Mouse (Mus musculus): Measurements from ENCODE around the gene Vsig10.

The Vsig10 gene

DNA sequence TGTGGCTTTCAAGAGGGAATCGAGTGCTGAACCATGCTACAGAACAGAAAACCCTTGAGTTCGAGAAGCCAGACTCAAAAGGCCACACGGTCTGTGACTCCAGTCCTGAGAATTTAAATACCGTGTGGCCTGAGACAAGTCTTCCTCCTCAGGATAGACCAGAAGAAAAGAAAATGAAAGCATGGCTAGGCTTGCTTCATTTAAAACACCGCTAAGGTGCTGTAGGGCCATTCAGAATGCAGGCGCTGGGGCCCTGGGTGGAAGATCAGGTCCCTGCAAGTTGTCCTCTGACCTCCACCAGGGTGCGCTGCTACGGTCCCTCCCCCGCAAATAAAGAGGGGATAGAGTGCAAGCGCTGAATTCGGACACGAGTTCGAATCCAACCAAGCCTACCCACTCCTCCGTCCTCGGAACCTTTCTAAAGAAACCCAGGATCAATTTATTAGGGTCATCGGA lies 69.4 kb downstream of the Vsig10 start:
- peak; percentile 34 for DNase-seq

- peak; percentile 93 for DNase-seq
These were observed 70.0 kb downstream of the Vsig10 start, which contains the start of gene Rfc5 for GRCm38 (mm10) chr5:117388877-117389276. Rfc5 (minus strand) TSS chr5:117389047.

DNA sequence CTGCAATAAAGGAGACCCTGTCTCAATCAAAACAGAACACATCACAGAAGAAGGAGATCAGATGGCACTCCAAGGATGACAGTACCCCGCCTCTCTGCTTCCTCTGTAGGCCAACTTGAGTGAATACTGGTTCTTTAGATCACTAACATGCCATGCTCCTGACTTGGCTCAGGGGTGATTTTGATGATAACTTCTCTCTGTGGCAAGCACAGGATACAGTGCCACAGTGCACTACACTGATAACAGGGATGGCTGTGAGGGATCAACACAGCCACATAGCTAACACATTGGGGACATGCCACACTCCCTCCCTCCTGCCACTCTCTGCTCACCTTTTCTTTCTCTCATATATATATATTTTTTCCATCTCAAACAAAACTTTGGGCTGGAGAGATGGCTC lies 72.0 kb downstream of the Vsig10 start:
- no peak for DNase-seq

DNA sequence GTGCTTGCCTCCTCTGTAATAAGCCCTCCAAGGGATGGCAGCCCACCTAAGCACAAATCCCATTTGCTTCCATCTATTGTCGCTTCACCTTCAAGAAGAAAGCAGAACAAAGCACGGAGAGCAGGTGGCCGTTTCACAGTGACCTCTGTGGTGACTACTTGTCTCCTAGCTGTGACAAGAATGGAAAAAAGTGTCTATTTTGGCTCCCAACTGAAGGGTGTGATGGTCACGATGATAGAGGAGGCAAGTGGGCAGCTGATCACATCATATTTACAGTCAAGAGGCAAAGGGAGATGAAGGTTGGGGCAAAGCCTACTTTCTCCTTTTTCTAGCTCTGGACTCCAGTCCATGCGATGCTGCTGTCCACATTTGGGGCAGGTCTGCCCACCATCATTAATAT lies 77.0 kb downstream of the Vsig10 start:
- DNase-seq, result no peak

GRCm38 (mm10) chr5:117396596-117397014 lies 77.7 kb downstream of the Vsig10 start:
- no peak for DNase-seq

GRCm38 (mm10) chr5:117397371-117397770 lies 78.5 kb downstream of the Vsig10 start:
- no peak for DNase-seq

DNA sequence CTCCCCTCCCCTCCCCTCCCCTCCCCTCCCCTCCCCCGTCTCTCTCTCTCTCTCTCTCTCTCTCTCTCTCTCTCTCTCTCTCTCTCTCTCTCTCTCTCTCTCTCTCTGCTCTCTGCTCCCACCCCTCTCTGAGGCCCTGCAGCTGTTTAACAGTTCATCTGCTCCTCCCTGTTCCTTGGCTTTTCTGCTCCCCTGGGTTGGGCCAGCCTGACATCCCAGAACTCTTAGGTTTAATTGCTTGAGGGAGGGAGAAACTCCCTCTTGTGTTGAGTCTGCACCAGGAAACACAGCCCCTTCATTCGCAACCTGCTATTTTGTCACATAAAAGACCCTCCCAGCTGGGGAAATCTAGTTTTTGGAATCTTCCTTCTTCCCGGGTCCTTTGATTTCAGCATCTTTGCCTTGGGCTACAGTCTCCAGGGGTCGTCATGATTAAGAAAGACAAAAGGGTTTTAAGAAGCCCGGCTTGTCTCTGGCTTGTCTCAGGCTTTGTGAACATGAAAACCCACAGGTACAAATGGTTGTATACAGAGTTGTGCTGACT lies 79.2 kb downstream of the Vsig10 start:
- DNase-seq, result no peak

- DNase-seq, result no peak
These were observed 80.4 kb downstream of the Vsig10 start for GRCm38 (mm10) chr5:117399281-117399680.

DNA sequence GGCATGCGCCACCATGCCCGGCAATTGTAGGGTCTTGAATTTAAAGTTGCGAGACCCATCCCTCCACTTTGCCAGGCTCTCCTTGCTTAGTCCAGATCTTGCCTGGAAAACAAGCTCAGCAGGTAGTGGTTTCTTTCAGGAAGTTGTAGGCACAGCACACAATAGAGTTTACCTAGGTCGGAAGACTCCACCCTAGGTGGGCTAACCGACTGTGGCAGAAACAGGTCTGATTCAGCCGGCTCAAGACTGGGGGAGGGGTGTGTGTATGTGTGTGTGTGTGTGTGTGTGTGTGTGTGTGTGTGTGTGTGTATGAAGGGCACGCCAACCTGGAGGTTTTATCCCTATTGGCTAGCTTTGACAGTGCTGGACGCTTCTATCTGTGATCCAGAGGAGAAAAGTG lies 84.7 kb downstream of the Vsig10 start:
- no peak for DNase-seq
